Mouse (Mus musculus): ENCODE measurements around the gene Tacr3. TPM values are rescaled to one million over a fixed set of nuclear protein-coding genes. Genes with fewer than 3 reads are reported as not detected.
A peak's percentile ranks its signal among the peaks of the same experiment; 100 is the strongest.

Tacr3 gene
- polyA plus RNA-seq, 1 experiment from 2014 or later: 0.08 TPM

GRCm38 (mm10) chr3:134934703-134935102 is 105.9 kb downstream of the Tacr3 start:
- ATAC-seq (ENCODE audit: insufficient read depth): no peak
- 79% methylated on average over 1 of the region's 1 CpGs for WGBS

DNA sequence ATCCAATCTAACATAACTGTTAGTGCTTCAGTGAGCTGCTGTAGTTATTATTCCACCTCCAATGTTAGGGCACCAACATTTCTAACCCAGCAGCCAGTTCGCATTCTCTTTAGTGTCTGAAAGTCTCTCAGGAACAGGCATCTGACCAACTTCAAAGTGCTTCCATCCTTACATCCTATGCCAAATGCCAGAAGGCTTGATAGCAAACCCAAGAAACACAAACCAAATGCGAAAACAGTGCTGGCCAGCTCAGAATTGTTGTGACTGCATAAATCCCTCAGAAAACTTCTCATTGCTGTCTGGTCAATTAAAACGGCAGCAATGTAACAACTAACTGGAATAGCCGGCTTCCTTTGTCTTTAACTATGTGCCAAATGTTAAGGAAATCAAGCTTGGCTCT is 106.7 kb downstream of the Tacr3 start:
- DNase-seq (no peak), ATAC-seq (ENCODE audit: insufficient read depth) (no peak)
- Histone ChIP-seq H3K9me3 (ENCODE audit: low read depth, low read length) (no peaks in the 10 kb centered on the region), H3K4me2 (no peak overlapping the region), H3K27ac (ENCODE audit: low read depth) (no peak overlapping the region), H3K36me3 (ENCODE audit: insufficient read depth) (no peaks in the 10 kb centered on the region), H3K9ac (no peak overlapping the region), H3K4me1 (ENCODE audit: insufficient read depth) (no peaks in the 10 kb centered on the region), H3K4me3 (ENCODE audit: low read depth, low read length) (no peak overlapping the region), H3K27me3 (ENCODE audit: insufficient read depth, low read length) (no peaks in the 10 kb centered on the region)
- WGBS: 85% methylated on average over 4 of the region's 4 CpGs
- no peak for TF ChIP-seq CTCF (IDR thresholded peaks at IDR 0.05; ENCODE audit: low read depth)

More at GRCm38 (mm10) chr3:134934703-134935102, 105.9 kb downstream of the Tacr3 start:
- no peaks in the 10 kb centered on the region for H3K9me3 ChIP-seq (ENCODE audit: low read depth, low read length)
- H3K27ac ChIP-seq (ENCODE audit: low read depth): no peak overlapping the region
- no peak overlapping the region for H3K4me3 ChIP-seq (ENCODE audit: low read depth, low read length)
- no peak overlapping the region for H3K4me2 ChIP-seq
- no peaks in the 10 kb centered on the region for H3K4me1 ChIP-seq (ENCODE audit: insufficient read depth)
- H3K27me3 ChIP-seq (ENCODE audit: insufficient read depth, low read length): no peaks in the 10 kb centered on the region
- TF ChIP-seq CTCF (IDR thresholded peaks at IDR 0.05; ENCODE audit: low read depth): no peak
- no peaks in the 10 kb centered on the region for H3K36me3 ChIP-seq (ENCODE audit: insufficient read depth)
- no peak overlapping the region for H3K9ac ChIP-seq
- no peak for DNase-seq

- ATAC-seq (ENCODE audit: insufficient read depth) (no peak), DNase-seq (peak; percentile 77)
- Histone ChIP-seq H3K27ac (ENCODE audit: low read depth) (no peak overlapping the region), H3K4me3 (ENCODE audit: low read depth, low read length) (no peak overlapping the region), H3K36me3 (ENCODE audit: insufficient read depth) (no peaks in the 10 kb centered on the region), H3K9me3 (ENCODE audit: low read depth, low read length) (no peaks in the 10 kb centered on the region), H3K27me3 (ENCODE audit: insufficient read depth, low read length) (no peaks in the 10 kb centered on the region), H3K9ac (no peak overlapping the region), H3K4me2 (no peak overlapping the region), H3K4me1 (ENCODE audit: insufficient read depth) (no peaks in the 10 kb centered on the region)
- 51% methylated on average over 6 of the region's 6 CpGs for WGBS
- TF ChIP-seq CTCF (IDR thresholded peaks at IDR 0.05; ENCODE audit: low read depth): no peak
Observed at GRCm38 (mm10) chr3:134963461-134963860, 134.7 kb downstream of the Tacr3 start.

GRCm38 (mm10) chr3:134978902-134979301 is 150.1 kb downstream of the Tacr3 start:
- Histone ChIP-seq H3K9ac (no peak overlapping the region), H3K4me3 (ENCODE audit: low read depth, low read length) (no peak overlapping the region), H3K27me3 (ENCODE audit: insufficient read depth, low read length) (no peaks in the 10 kb centered on the region), H3K36me3 (ENCODE audit: insufficient read depth) (no peaks in the 10 kb centered on the region), H3K27ac (ENCODE audit: low read depth) (no peak overlapping the region), H3K4me1 (ENCODE audit: insufficient read depth) (no peaks in the 10 kb centered on the region), H3K9me3 (ENCODE audit: low read depth, low read length) (no peaks in the 10 kb centered on the region), H3K4me2 (no peak overlapping the region)
- ATAC-seq (ENCODE audit: insufficient read depth) (no peak), DNase-seq (no peak)
- WGBS: 63% methylated on average over 3 of the region's 3 CpGs
- no peak for TF ChIP-seq CTCF (IDR thresholded peaks at IDR 0.05; ENCODE audit: low read depth)

GRCm38 (mm10) chr3:134980140-134980539 is 151.3 kb downstream of the Tacr3 start:
- H3K9me3 ChIP-seq (ENCODE audit: low read depth, low read length): no peaks in the 10 kb centered on the region
- no peaks in the 10 kb centered on the region for H3K27me3 ChIP-seq (ENCODE audit: insufficient read depth, low read length)
- no peak overlapping the region for H3K27ac ChIP-seq (ENCODE audit: low read depth)
- H3K4me1 ChIP-seq (ENCODE audit: insufficient read depth): no peaks in the 10 kb centered on the region
- ATAC-seq (ENCODE audit: insufficient read depth): no peak
- H3K9ac ChIP-seq: no peak overlapping the region
- H3K36me3 ChIP-seq (ENCODE audit: insufficient read depth): no peaks in the 10 kb centered on the region
- TF ChIP-seq CTCF (IDR thresholded peaks at IDR 0.05; ENCODE audit: low read depth): no peak
- no peak overlapping the region for H3K4me3 ChIP-seq (ENCODE audit: low read depth, low read length)
- H3K4me2 ChIP-seq: no peak overlapping the region
- DNase-seq: no peak
- 60% methylated on average over 3 of the region's 3 CpGs for WGBS

All from lung, embryonic 14.5 days (tissue).